Mouse (Mus musculus) forebrain, postnatal 0 days (tissue): ENCODE results near the gene Tmem51. TPM values are rescaled to one million over a fixed set of nuclear protein-coding genes. Genes with fewer than 3 reads are reported as not detected.

Experiments used
- ATAC-seq: fragments of 200-750 bp; cut with Nextera tagmentation; 2 replicates; pipeline ENCODE4 v1.8.0; 2017; ENCODE audit warnings: mild to moderate bottlenecking, moderate library complexity
- DNase-seq: peaks from one replicate; pipeline ENCODE4 v3.0.0-alpha.2; 2015
- H3K27ac ChIP-seq: fragments of 300-500 bp; sonication (generic); 2 replicates; pipeline ENCODE4 v1.5.1; 2014; ENCODE audit warnings: low read depth, mild to moderate bottlenecking, antibody characterized with exemption, low read length, moderate library complexity, mixed read lengths
- H3K27me3 ChIP-seq: fragments of 300-500 bp; sonication (generic); 2 replicates; pipeline ENCODE4 v1.6.1; 2014; ENCODE audit warnings: mild to moderate bottlenecking, low read length, mixed read lengths; ENCODE audit not compliant: insufficient read depth
- H3K36me3 ChIP-seq: fragments of 300-500 bp; sonication (generic); 2 replicates; pipeline ENCODE4 v1.6.1; 2014; ENCODE audit warnings: mild to moderate bottlenecking, moderate library complexity; ENCODE audit not compliant: insufficient read depth
- H3K4me1 ChIP-seq: fragments of 300-500 bp; sonication (generic); 2 replicates; pipeline ENCODE4 v1.6.1; 2014; ENCODE audit warnings: antibody characterized with exemption; ENCODE audit not compliant: insufficient read depth
- H3K4me2 ChIP-seq: fragments of 300-500 bp; sonication (generic); 2 replicates; pipeline ENCODE4 v1.6.1; 2014; ENCODE audit warnings: low read depth, mild to moderate bottlenecking, moderate library complexity
- H3K4me3 ChIP-seq: fragments of 300-500 bp; sonication (generic); 2 replicates; pipeline ENCODE4 v1.5.1; 2014; ENCODE audit warnings: low read depth, low read length, mixed read lengths
- H3K9ac ChIP-seq: fragments of 300-500 bp; sonication (generic); 2 replicates; pipeline ENCODE4 v1.6.1; 2014; ENCODE audit warnings: mild to moderate bottlenecking
- H3K9me3 ChIP-seq: fragments of 300-500 bp; sonication (generic); 2 replicates; pipeline ENCODE4 v1.6.1; 2016; ENCODE audit warnings: low read length
- CTCF ChIP-seq: sonication (generic); IDR thresholded peaks from 2 replicates; pipeline ENCODE4 v1.5.1; 2016; ENCODE audit warnings: antibody characterized with exemption, control low read depth, low read depth
- WGBS: fragments of 180-500 bp; shearing (Covaris S2); extraction: QIAGEN DNeasy Blood & Tissue Kit; methylation state at CpG from one replicate; pipeline ENCODE4 v1.1.7; 2014; 5-methylcytosine and 5-hydroxymethylcytosine counted together
- polyA plus RNA-seq: library from polyadenylated mRNA; unstranded; fragments of >200 nt; fragmentation: Nextera tagmentation; extraction: Ambion mirVana; gene quantifications from 2 replicates; pipeline ENCODE4 v1.2.1, GENCODE M21; 2015
- total RNA-seq: library from RNA; depleted of rRNA; stranded (reverse); fragments of >200 nt; gene quantifications from 2 replicates; pipeline ENCODE4 v1.2.3, GENCODE M21; 2014

The Tmem51 gene
- total and polyA plus RNA-seq, 2 experiments from 2014 or later, result 3.5 to 7.4 TPM

- WGBS, result 29% methylated on average over 8 of the region's 8 CpGs
- Histone ChIP-seq H3K36me3 (peaks cover 12% of the 10 kb centered on the region), H3K27ac (no peak overlapping the region), H3K4me2 (no peak overlapping the region), H3K4me3 (no peak overlapping the region), H3K4me1 (no peaks in the 10 kb centered on the region), H3K9me3 (no peaks in the 10 kb centered on the region), H3K9ac (no peak overlapping the region), H3K27me3 (no peaks in the 10 kb centered on the region)
- ATAC-seq (peak; percentile 68), DNase-seq (peak; percentile 47)
- TF ChIP-seq CTCF, result peak; percentile 82
Measured at GRCm38 (mm10) chr4:142113306-142113705, 29.2 kb upstream of the Tmem51 start.

DNA sequence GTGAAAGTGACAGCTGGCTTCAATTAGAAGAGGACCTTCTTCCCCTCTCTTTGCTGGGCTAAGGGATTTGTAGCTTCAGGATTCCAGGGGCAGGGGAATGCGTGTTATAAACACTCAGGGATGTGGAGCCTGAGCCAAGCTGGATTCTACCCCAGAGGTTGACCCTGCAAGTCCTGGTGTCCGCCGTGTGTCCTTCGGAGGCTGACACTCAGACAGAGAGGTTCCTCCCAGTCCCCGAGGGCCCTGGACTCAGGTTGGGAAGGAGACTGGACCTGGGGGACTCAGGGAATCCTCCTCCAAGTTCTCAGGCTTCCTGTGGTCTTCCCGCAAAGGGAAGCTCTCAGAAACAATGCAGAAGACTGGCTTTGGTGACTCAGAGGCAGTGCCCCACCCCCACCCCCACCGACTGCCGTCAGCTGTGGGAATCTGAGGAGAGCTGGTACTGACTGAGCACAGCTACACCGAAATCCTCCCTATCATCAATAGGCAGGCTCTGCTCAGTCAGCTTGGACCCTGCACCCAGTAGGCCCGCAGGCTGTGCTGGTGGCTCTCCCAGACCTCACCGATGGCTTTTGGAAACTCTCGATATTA lies 19.1 kb upstream of the Tmem51 start:
- no peak overlapping the region for H3K4me3 ChIP-seq
- WGBS, result 57% methylated on average over 12 of the region's 12 CpGs
- H3K36me3 ChIP-seq, result peaks cover 8% of the 10 kb centered on the region
- no peaks in the 10 kb centered on the region for H3K27me3 ChIP-seq
- H3K27ac ChIP-seq, result no peak overlapping the region
- ATAC-seq (no peak), DNase-seq (no peak)
- H3K4me1 ChIP-seq, result no peaks in the 10 kb centered on the region
- no peaks in the 10 kb centered on the region for H3K9me3 ChIP-seq
- no peak overlapping the region for H3K4me2 ChIP-seq
- TF ChIP-seq CTCF, result no peak
- no peak overlapping the region for H3K9ac ChIP-seq

DNA sequence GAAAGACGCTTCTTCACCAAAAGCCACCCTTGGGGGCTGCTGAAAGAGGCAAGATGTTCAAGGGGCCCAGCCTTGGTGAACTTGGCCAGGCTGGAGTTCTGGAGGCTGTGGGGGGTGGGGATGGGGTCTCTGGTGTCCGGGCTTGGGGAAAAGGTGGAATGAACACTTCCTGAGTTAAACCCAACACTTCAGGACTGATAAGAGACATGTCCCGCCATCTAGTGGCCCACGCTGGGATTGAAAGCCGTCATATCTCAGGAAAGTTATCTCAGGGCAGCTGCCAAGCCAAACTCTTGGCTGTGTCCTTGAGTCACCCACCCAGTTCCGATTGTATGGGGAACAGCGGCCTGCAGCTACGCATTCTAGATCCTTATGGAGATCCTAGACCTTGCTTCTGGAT lies 14.2 kb upstream of the Tmem51 start:
- ATAC-seq, result peak; percentile 58
- no peak overlapping the region for H3K27ac ChIP-seq
- no peak overlapping the region for H3K9ac ChIP-seq
- peak; percentile 80 for DNase-seq
- H3K4me3 ChIP-seq, result no peak overlapping the region
- no peak overlapping the region for H3K4me2 ChIP-seq
- no peaks in the 10 kb centered on the region for H3K9me3 ChIP-seq
- TF ChIP-seq CTCF, result peak; percentile 88
- H3K27me3 ChIP-seq, result no peaks in the 10 kb centered on the region; the same call in 1 of the 2 replicates
- WGBS, result 22% methylated on average over 8 of the region's 8 CpGs
- no peaks in the 10 kb centered on the region for H3K36me3 ChIP-seq
- H3K4me1 ChIP-seq, result no peaks in the 10 kb centered on the region

DNA sequence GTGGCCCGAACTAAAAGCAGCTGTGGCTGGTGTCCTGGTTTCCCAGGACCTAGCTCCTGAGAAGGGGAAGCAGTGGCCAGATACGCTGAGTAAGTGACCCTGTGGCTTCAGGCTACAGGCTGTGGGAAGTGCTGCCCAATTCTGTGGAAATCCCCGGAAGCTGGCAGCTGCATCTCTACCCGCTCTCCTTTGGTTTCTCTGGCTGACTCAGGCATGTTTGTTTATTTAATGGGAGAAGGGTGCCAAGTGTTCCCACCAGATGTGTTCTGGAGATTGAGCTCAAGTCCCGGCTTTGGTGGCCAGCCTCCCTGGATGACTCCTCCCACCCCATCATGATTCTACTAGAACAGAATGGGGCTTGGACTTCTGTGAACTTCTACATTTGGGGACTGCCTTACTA lies 13.8 kb upstream of the Tmem51 start:
- Histone ChIP-seq H3K4me1 (no peaks in the 10 kb centered on the region), H3K4me3 (no peak overlapping the region), H3K27me3 (no peaks in the 10 kb centered on the region; the same call in 1 of the 2 replicates), H3K4me2 (no peak overlapping the region), H3K9ac (no peak overlapping the region), H3K27ac (no peak overlapping the region), H3K36me3 (no peaks in the 10 kb centered on the region), H3K9me3 (no peaks in the 10 kb centered on the region)
- ATAC-seq, result peak; percentile 39; the same call in 1 of the 2 replicates
- peak; percentile 22 for DNase-seq
- 35% methylated on average over 5 of the region's 5 CpGs for WGBS
- no peak for TF ChIP-seq CTCF

GRCm38 (mm10) chr4:142095513-142096241 lies 11.6 kb upstream of the Tmem51 start:
- no peak overlapping the region for H3K27ac ChIP-seq
- H3K9ac ChIP-seq, result no peak overlapping the region
- WGBS, result 37% methylated on average over 15 of the region's 15 CpGs
- no peaks in the 10 kb centered on the region for H3K9me3 ChIP-seq
- H3K36me3 ChIP-seq, result no peaks in the 10 kb centered on the region
- H3K4me2 ChIP-seq, result no peak overlapping the region
- no peak for TF ChIP-seq CTCF
- no peaks in the 10 kb centered on the region for H3K4me1 ChIP-seq
- DNase-seq, result peak; percentile 39
- peak; percentile 60 for ATAC-seq
- H3K27me3 ChIP-seq, result no peaks in the 10 kb centered on the region; the same call in 1 of the 2 replicates
- H3K4me3 ChIP-seq, result no peak overlapping the region

- 91% methylated on average over 11 of the region's 11 CpGs for WGBS
- H3K4me3 ChIP-seq, result no peak overlapping the region
Measured at GRCm38 (mm10) chr4:142094386-142094785, 10.3 kb upstream of the Tmem51 start.

DNA sequence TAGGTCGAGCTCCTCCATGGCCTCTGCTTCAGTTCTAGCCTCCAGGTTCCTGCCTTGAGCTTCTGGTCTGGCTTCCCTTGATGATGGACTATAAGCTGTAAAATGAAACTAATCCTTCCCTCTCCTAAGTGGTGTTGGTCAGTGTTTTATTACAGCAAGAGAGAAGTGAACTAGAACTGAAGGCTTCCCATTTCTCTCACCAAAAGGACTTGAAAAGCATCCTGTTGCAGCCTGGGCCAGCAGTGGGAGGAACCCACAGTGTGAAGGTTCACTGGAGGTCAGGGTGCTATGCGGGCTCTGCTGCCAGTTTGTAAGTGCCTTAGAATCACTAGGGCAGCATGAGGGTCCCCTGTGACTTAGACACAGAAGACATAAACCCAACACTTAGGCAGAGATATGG lies 7.0 kb upstream of the Tmem51 start:
- Histone ChIP-seq H3K27ac (no peak overlapping the region), H3K36me3 (no peaks in the 10 kb centered on the region), H3K27me3 (peaks cover 7% of the 10 kb centered on the region), H3K9ac (no peak overlapping the region), H3K4me2 (no peak overlapping the region), H3K4me1 (no peaks in the 10 kb centered on the region), H3K4me3 (no peak overlapping the region), H3K9me3 (no peaks in the 10 kb centered on the region)
- ATAC-seq (no peak), DNase-seq (no peak)
- 85% methylated on average over 2 of the region's 2 CpGs for WGBS
- no peak for TF ChIP-seq CTCF

More at GRCm38 (mm10) chr4:142094386-142094785, 10.3 kb upstream of the Tmem51 start:
- Histone ChIP-seq H3K4me1 (no peaks in the 10 kb centered on the region), H3K4me2 (no peak overlapping the region), H3K36me3 (no peaks in the 10 kb centered on the region), H3K9ac (no peak overlapping the region), H3K27me3 (no peaks in the 10 kb centered on the region; the same call in 1 of the 2 replicates), H3K9me3 (no peaks in the 10 kb centered on the region), H3K27ac (no peak overlapping the region)
- TF ChIP-seq CTCF, result no peak
- DNase-seq (no peak), ATAC-seq (no peak)
